Mouse (Mus musculus) intestine, embryonic 14.5 days (tissue): Measurements from ENCODE around the gene Gm136. TPM values are rescaled to one million over a fixed set of nuclear protein-coding genes. Genes with fewer than 3 reads are reported as not detected.
"Not testable (repeated sequence)": the region's sequence is repeated elsewhere in the genome, so short reads cannot be mapped to it uniquely, and the experiment has no call there.

Experiments used
- ATAC-seq: fragments of 200-750 bp; cut with Nextera tagmentation; replicated peaks from 2 replicates; pipeline ENCODE4 v1.8.0; 2017; ENCODE audit warnings: low read depth, moderate number of reproducible peaks, moderate TSS enrichment, moderate library complexity; ENCODE audit not compliant: low FRiP score, low TSS enrichment
- DNase-seq: peaks from one replicate; pipeline ENCODE4 v3.0.0-alpha.2; 2018; ENCODE audit warnings: low spot score
- H3K27ac ChIP-seq: fragments of 300-500 bp; sonication (generic); 2 replicates; pipeline ENCODE4 v1.5.1; 2014; ENCODE audit warnings: low read depth, mild to moderate bottlenecking, control low read depth
- H3K27me3 ChIP-seq: fragments of 300-500 bp; sonication (generic); replicated peaks from 2 replicates; pipeline ENCODE4 v1.6.1; 2014; ENCODE audit warnings: low read length, control low read depth; ENCODE audit not compliant: control insufficient read depth, insufficient read depth
- H3K36me3 ChIP-seq: fragments of 300-500 bp; sonication (generic); 2 replicates; pipeline ENCODE4 v1.6.1; 2014; ENCODE audit warnings: low read length, control low read depth; ENCODE audit not compliant: control insufficient read depth, insufficient read depth
- H3K4me1 ChIP-seq: fragments of 300-500 bp; sonication (generic); replicated peaks from 2 replicates; pipeline ENCODE4 v1.6.1; 2014; ENCODE audit warnings: low read length, control low read depth, mixed read lengths; ENCODE audit not compliant: control insufficient read depth, insufficient read depth
- H3K4me2 ChIP-seq: fragments of 300-500 bp; sonication (generic); 2 replicates; pipeline ENCODE4 v1.6.1; 2014; ENCODE audit warnings: low read length
- H3K4me3 ChIP-seq: fragments of 300-500 bp; sonication (generic); 2 replicates; pipeline ENCODE4 v1.5.1; 2014; ENCODE audit warnings: low read depth, low read length, control low read depth, mixed read lengths
- H3K9ac ChIP-seq: fragments of 300-500 bp; sonication (generic); 2 replicates; pipeline ENCODE4 v1.6.1; 2014; ENCODE audit warnings: mild to moderate bottlenecking, low read length
- H3K9me3 ChIP-seq: fragments of 300-500 bp; sonication (generic); 2 replicates; pipeline ENCODE4 v1.6.1; 2016; ENCODE audit warnings: low read length, control low read depth; ENCODE audit not compliant: control insufficient read depth
- WGBS: fragments of 180-500 bp; shearing (Covaris S2); extraction: QIAGEN DNeasy Blood & Tissue Kit; methylation state at CpG from one replicate; pipeline ENCODE4 v1.1.7; 2014; 5-methylcytosine and 5-hydroxymethylcytosine counted together
- polyA plus RNA-seq: library from polyadenylated mRNA; unstranded; fragments of >200 nt; fragmentation: Nextera tagmentation; extraction: Ambion mirVana; gene quantifications from 2 replicates; pipeline ENCODE4 v1.2.1, GENCODE M21; 2014

Gene Gm136
- polyA plus RNA-seq, 1 experiment from 2014 or later: not detected

DNA sequence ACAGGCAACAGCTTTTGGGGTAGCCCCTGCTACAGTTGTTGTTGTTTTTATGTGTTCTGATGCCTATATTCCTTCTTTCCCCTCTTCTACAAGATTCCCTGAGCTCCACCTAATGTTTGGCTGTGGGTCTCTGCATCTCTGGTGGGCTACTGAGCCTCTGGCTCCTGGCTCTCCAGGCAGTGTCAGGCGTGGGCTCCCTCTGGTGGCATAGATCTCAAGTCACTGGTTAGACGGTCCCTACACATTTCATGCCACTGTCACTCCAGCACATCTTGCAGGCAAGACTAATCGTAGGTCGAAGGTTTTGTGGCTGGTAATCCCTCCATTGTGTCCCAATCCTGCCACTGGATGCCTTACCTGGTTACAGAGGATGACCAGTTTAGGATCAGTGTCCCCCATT lies 26.7 kb upstream of the Gm136 start:
- Histone ChIP-seq H3K4me2 (no peak overlapping the region), H3K27ac (no peak overlapping the region), H3K4me1 (no peaks in the 10 kb centered on the region), H3K9me3 (no peaks in the 10 kb centered on the region), H3K9ac (no peak overlapping the region), H3K27me3 (no peaks in the 10 kb centered on the region), H3K4me3 (no peak overlapping the region), H3K36me3 (no peaks in the 10 kb centered on the region)
- 37% methylated on average over 4 of the region's 4 CpGs for WGBS
- DNase-seq (no peak), ATAC-seq (no peak)

DNA sequence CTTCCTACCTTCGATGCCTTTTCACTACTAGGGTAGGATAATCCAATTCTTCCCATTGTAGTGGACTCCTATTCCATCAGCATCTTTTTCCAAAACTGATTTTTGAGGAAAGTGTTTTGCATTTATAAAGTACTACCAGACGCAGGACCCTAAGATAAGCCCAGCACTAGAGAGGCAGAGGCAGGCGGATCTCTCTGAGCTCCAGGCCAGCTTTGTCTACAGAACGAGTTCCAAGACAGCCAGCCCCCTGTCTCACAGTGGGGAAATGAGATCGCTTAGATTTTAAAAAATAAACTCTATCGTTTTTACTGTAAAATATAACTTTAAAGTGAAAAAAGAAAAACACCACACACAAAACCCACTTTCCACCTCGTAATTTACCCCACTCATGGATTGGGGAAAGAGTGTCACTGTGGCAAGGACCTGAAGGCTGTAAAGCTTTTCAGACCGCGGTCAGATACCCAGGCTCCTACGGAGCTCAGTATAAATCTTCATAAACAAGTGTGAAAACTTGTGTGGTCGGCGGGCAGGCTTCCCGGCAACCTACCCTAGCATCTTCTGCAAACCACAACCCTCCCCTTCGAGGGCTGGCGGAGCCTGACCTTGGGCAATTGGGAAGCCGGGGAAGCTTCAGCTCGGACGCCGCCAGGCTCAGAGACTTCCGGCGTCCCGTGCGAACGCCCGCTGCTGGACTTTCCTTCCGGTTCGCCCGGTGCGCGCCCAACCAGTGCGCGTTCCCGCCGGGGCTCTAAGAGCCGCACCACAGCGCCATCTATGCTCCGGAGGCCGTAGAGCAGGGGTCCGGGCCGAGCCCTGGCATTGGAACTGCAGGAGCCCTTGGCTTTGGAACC lies 21.8 kb upstream of the Gm136 start, which contains the start of gene Smim8:
Gene Smim8 (minus strand): TSS at position 747 of the 851 bp plus-strand sequence.
- Histone ChIP-seq H3K36me3 (no peaks in the 10 kb centered on the region), H3K27me3 (no peaks in the 10 kb centered on the region), H3K9ac (peak within 1 kb of the TSS; percentile 85), H3K4me3 (peak within 1 kb of the TSS; percentile 79), H3K4me1 (no peaks in the 10 kb centered on the region), H3K4me2 (peak within 1 kb of the TSS; percentile 77), H3K9me3 (no peaks in the 10 kb centered on the region), H3K27ac (peak within 1 kb of the TSS; percentile 77)
- ATAC-seq (peak; percentile 95), DNase-seq (peak; percentile 99)
- 5% methylated on average over 40 of the region's 40 CpGs for WGBS

DNA sequence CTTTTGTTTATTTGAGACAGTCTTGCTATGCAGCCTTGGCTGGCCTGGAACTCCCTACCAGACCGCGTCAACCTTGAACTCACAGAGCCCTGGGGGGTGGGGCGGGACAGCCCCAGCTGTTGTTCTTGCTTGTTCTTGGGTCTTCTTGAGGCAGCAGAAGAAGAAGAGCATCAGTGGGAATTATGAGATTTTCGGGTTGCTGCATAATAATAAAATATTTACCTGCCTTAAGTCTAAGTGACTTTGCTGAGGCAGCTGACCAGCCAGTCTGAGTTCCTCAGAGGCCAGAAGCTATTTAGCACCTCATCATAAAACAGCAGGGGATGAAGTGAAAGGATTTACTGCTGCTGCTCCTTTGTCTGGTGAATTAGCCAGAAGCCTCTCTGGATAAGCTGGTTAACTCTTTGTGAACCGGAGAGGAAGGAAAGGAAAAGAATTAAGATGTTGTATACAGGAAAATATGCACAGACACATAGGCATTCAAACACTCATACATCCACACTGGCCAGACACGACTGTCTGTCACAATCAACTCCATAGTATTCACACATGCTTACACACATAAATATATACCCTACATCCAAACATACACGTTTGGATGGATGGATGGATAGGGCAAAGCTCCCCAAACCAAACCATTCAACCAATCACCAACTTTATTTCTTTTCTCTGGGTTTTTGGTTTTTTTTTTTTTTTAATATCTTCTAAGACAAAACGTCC lies 15.7 kb upstream of the Gm136 start:
- ATAC-seq: no peak
- Histone ChIP-seq H3K36me3 (0 out of 2 replicates have a peak, but pooled peaks cover 3% of the 10 kb centered on the region), H3K9ac (no peak overlapping the region), H3K4me1 (no peaks in the 10 kb centered on the region), H3K4me3 (no peak overlapping the region), H3K27me3 (no peaks in the 10 kb centered on the region), H3K4me2 (no peak overlapping the region), H3K27ac (no peak overlapping the region), H3K9me3 (no peaks in the 10 kb centered on the region)
- 10% methylated on average over 8 of the region's 8 CpGs for WGBS
- DNase-seq: no peak

DNA sequence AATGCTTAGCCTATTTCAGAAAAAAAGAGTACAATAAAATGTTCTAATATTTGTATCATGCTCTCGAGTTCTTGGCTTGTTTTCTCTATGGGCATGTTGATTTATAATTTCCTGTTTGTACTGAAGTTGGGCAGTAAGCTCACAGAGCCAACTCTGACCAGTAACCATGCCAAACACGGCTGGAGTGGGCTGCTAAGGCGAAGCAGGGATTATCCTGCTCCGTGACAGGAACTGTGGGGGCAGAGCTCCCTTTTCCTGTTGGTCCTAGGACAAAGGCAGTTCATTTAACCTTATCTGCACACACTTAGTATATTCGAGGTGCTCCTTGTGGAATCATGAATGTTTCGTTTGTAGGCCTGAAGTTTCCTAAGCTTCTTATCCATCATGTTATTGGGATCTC lies 6.8 kb downstream of the Gm136 start:
- Histone ChIP-seq H3K9ac (no peak overlapping the region), H3K4me1 (no peaks in the 10 kb centered on the region), H3K9me3 (no peaks in the 10 kb centered on the region), H3K27ac (no peak overlapping the region), H3K4me2 (no peak overlapping the region), H3K27me3 (no peaks in the 10 kb centered on the region), H3K36me3 (no peaks in the 10 kb centered on the region), H3K4me3 (no peak overlapping the region)
- DNase-seq (no peak), ATAC-seq (no peak)
- WGBS: 46% methylated on average over 6 of the region's 6 CpGs

DNA sequence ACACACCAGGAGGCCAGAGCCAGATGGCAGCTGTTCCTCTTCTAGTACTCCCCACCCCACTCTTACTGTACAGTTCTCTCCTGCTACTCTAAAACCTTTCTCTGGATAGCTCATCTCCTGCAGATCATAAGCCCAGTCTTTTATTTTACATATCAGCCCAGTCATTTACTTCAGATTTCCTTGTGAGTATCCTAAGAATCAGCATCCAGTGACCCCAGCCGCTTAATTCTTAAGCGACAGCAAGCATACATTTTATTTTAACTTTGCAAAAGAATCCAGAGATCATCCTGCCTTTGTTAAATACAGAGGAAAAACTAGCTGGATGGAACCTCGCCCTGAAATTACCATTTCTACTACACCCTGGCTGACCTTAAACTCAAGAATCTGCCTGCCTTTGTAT lies 21.6 kb downstream of the Gm136 start:
- H3K9ac ChIP-seq: no peak overlapping the region
- no peaks in the 10 kb centered on the region for H3K36me3 ChIP-seq
- H3K27me3 ChIP-seq: no peaks in the 10 kb centered on the region; the same call in 1 of the 2 replicates
- H3K27ac ChIP-seq: no peak overlapping the region
- no peak for DNase-seq
- 76% methylated on average over 3 of the region's 3 CpGs for WGBS
- 0 out of 2 replicates have a peak, but pooled peaks cover 3% of the 10 kb centered on the region for H3K4me1 ChIP-seq
- ATAC-seq: no peak
- no peaks in the 10 kb centered on the region for H3K9me3 ChIP-seq
- no peak overlapping the region for H3K4me3 ChIP-seq
- no peak overlapping the region for H3K4me2 ChIP-seq

DNA sequence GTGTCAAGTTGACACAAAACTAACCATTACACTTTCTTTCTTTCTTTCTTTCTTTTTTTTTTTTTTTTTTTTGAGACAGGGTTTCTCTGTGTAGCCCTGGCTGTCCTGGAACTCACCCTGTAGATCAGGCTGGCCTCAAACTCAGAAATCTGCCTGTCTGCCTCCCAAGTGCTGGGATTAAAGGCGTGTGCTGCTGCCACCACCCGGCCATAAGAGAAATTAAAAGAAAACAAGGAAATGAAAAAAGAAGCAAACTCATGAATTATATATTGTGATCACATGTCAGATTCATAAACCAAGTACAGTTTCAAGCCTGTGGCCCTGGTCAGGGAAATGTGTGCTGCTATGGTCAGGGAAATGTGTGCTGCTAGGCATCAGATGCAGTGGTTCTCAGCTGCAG lies 22.6 kb downstream of the Gm136 start:
- H3K4me1 ChIP-seq, ATAC-seq, DNase-seq, H3K36me3 ChIP-seq, H3K27ac ChIP-seq, H3K4me3 ChIP-seq, H3K9me3 ChIP-seq, H3K27me3 ChIP-seq, H3K4me2 ChIP-seq, H3K9ac ChIP-seq: not testable (repeated sequence)
- 28% methylated on average over 2 of the region's 2 CpGs for WGBS

DNA sequence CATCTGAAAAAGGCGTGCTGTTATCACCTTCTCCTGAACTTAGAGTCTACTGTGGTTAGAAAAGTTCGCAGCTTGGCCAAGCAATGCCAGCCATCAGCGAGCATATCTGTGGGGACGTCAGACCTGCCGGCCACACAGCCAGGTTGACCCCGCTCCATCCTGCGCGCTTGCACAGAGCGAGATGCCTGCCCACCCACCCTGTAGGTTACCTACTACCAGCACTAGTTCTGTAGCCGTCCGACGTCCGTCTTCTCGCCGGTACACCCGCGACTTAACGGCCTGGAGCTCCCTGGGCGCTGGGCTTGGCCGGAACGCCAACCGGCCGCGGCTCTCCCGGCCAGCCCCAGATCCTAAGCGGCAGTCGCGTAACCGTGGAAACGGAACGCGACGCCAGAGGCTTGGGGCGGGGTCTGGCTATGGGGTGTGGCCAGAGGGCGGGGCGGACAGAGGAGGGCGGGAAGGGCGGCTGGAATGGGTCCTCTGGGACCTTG lies 26.2 kb downstream of the Gm136 start, which contains the start of gene Cfap206:
Gene Cfap206 (minus strand): TSS at position 356 of the 491 bp plus-strand sequence.
- WGBS: 1% methylated on average over 38 of the region's 38 CpGs
- Histone ChIP-seq H3K9ac (0 out of 2 replicates have a peak within 1 kb of the TSS, but pooled peaks have one; percentile 16), H3K27me3 (peaks cover 4% of the 10 kb centered on the region; the same call in 1 of the 2 replicates), H3K9me3 (no peaks in the 10 kb centered on the region), H3K4me3 (peak within 1 kb of the TSS; percentile 43), H3K27ac (no peak within 1 kb of the TSS), H3K36me3 (no peaks in the 10 kb centered on the region), H3K4me2 (peak within 1 kb of the TSS; percentile 70), H3K4me1 (0 out of 2 replicates have a peak, but pooled peaks cover 3% of the 10 kb centered on the region)
- DNase-seq (peak; percentile 88), ATAC-seq (peak; percentile 94)

DNA sequence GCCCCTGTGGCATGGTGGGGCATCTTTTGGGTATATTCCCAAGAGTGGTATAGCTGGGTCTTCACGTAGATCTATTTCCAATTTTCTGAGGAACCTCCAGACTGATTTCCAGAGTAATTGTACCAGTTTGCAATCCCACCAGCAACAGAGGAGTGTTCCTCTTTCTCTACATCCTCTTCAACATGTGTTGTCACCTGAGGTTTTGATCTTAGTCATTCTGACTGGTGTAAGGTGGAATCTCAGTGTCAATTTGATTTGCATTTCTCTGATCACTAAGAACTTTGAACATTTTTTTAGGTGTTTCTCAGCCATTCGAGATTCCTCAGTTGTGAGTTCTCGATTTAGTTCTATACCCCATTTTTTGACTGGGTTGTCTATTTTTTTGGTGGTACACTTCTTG lies 30.4 kb downstream of the Gm136 start:
- 91% methylated on average over 3 of the region's 3 CpGs for WGBS
- ATAC-seq, H3K4me1 ChIP-seq, H3K9ac ChIP-seq, H3K4me3 ChIP-seq, H3K4me2 ChIP-seq, H3K27ac ChIP-seq, H3K9me3 ChIP-seq, DNase-seq, H3K27me3 ChIP-seq, H3K36me3 ChIP-seq: not testable (repeated sequence)
